Mouse (Mus musculus) kidney, postnatal 0 days (tissue): ENCODE results near the gene Prr22. TPM values are rescaled to one million over a fixed set of nuclear protein-coding genes. Genes with fewer than 3 reads are reported as not detected.

ENCODE experiments used
- ATAC-seq: fragments of 200-750 bp; cut with Nextera tagmentation; replicated peaks from 2 replicates; pipeline ENCODE4 v1.8.0; 2017; ENCODE audit warnings: low read depth, moderate number of reproducible peaks, moderate TSS enrichment, moderate library complexity; ENCODE audit not compliant: low FRiP score
- DNase-seq: peaks from one replicate; pipeline ENCODE4 v3.0.0-alpha.2; 2016; ENCODE audit warnings: low spot score
- H3K27ac ChIP-seq: fragments of 300-500 bp; sonication (generic); 2 replicates; pipeline ENCODE4 v1.5.1; 2014; ENCODE audit warnings: mild to moderate bottlenecking
- H3K27me3 ChIP-seq: fragments of 300-500 bp; sonication (generic); 2 replicates; pipeline ENCODE4 v1.6.1; 2014; ENCODE audit warnings: low read length, mixed read lengths; ENCODE audit not compliant: insufficient read depth
- H3K36me3 ChIP-seq: fragments of 300-500 bp; sonication (generic); 2 replicates; pipeline ENCODE4 v1.6.1; 2014; ENCODE audit warnings: low read length, mixed read lengths; ENCODE audit not compliant: insufficient read depth
- H3K4me1 ChIP-seq: fragments of 300-500 bp; sonication (generic); replicated peaks from 2 replicates; pipeline ENCODE4 v1.6.1; 2014; ENCODE audit warnings: antibody characterized with exemption, low read length, mixed read lengths; ENCODE audit not compliant: insufficient read depth
- H3K4me2 ChIP-seq: fragments of 300-500 bp; sonication (generic); 2 replicates; pipeline ENCODE4 v1.6.1; 2014; ENCODE audit warnings: mild to moderate bottlenecking, low read length, moderate library complexity, mixed read lengths
- H3K4me3 ChIP-seq: fragments of 300-500 bp; sonication (generic); replicated peaks from 2 replicates; pipeline ENCODE4 v1.5.1; 2014; ENCODE audit warnings: low read depth, low read length
- H3K9ac ChIP-seq: fragments of 300-500 bp; sonication (generic); 2 replicates; pipeline ENCODE4 v1.6.1; 2014; ENCODE audit warnings: low read depth, low read length
- H3K9me3 ChIP-seq: fragments of 300-500 bp; sonication (generic); replicated peaks from 2 replicates; pipeline ENCODE4 v1.6.1; 2016; ENCODE audit warnings: low read length, inconsistent platforms, mixed read lengths
- CTCF ChIP-seq: IDR thresholded peaks from 2 replicates; pipeline ENCODE4 v1.5.1; 2016; ENCODE audit warnings: antibody characterized with exemption, low read depth, mild to moderate bottlenecking, moderate library complexity
- WGBS: fragments of 180-500 bp; shearing (Covaris S2); extraction: QIAGEN DNeasy Blood & Tissue Kit; methylation state at CpG from one replicate; pipeline ENCODE4 v1.1.7; 2014; 5-methylcytosine and 5-hydroxymethylcytosine counted together
- polyA plus RNA-seq: library from polyadenylated mRNA; unstranded; fragments of >200 nt; fragmentation: Nextera tagmentation; extraction: Ambion mirVana; gene quantifications from 2 replicates; pipeline ENCODE4 v1.2.1, GENCODE M21; 2015

Gene Prr22
- polyA plus RNA-seq, 1 experiment from 2014 or later: 0.71 TPM

GRCm38 (mm10) chr17:56764474-56765354, 5.3 kb upstream of the Prr22 start, which contains the start of gene Dus3l:
Gene Dus3l (plus strand): TSS chr17:56764757.
- DNase-seq (peak; percentile 97), ATAC-seq (peak; percentile 79)
- peak within 1 kb of the TSS; percentile 81 for H3K4me3 ChIP-seq
- H3K9me3 ChIP-seq: no peaks in the 10 kb centered on the region
- H3K4me1 ChIP-seq: peaks cover 19% of the 10 kb centered on the region
- peak within 1 kb of the TSS; percentile 86 for H3K9ac ChIP-seq
- H3K27me3 ChIP-seq: no peaks in the 10 kb centered on the region
- TF ChIP-seq CTCF: no peak
- peak within 1 kb of the TSS; percentile 74 for H3K4me2 ChIP-seq
- WGBS: 1% methylated on average over 58 of the region's 58 CpGs
- peaks cover 23% of the 10 kb centered on the region for H3K36me3 ChIP-seq
- peak within 1 kb of the TSS; percentile 97 for H3K27ac ChIP-seq

- Histone ChIP-seq H3K27ac (0 out of 2 replicates have a peak overlapping the region, but pooled peaks have one; percentile 97), H3K27me3 (no peaks in the 10 kb centered on the region), H3K9me3 (no peaks in the 10 kb centered on the region), H3K4me3 (peak overlapping the region; percentile 81), H3K9ac (peak overlapping the region; percentile 86), H3K36me3 (peaks cover 23% of the 10 kb centered on the region), H3K4me2 (peak overlapping the region; percentile 74), H3K4me1 (peaks cover 19% of the 10 kb centered on the region)
- DNase-seq: no peak
- WGBS: 62% methylated on average over 12 of the region's 12 CpGs
- no peak for ATAC-seq
- TF ChIP-seq CTCF: no peak
These were observed 4.6 kb upstream of the Prr22 start for GRCm38 (mm10) chr17:56765431-56765830.

- no peak overlapping the region for H3K4me3 ChIP-seq
- ATAC-seq: no peak
- WGBS: 96% methylated on average over 27 of the region's 27 CpGs
- H3K9ac ChIP-seq: no peak overlapping the region
- no peak overlapping the region for H3K4me2 ChIP-seq
- H3K4me1 ChIP-seq: peaks cover 15% of the 10 kb centered on the region
- no peak overlapping the region for H3K27ac ChIP-seq
- no peak for DNase-seq
- H3K27me3 ChIP-seq: no peaks in the 10 kb centered on the region
- no peaks in the 10 kb centered on the region for H3K9me3 ChIP-seq
- no peak for TF ChIP-seq CTCF
- peaks cover 27% of the 10 kb centered on the region for H3K36me3 ChIP-seq
These were observed 3.2 kb upstream of the Prr22 start for GRCm38 (mm10) chr17:56766631-56767405.

GRCm38 (mm10) chr17:56767531-56768135, 2.4 kb upstream of the Prr22 start:
- no peak for TF ChIP-seq CTCF
- Histone ChIP-seq H3K9ac (no peak overlapping the region), H3K27ac (no peak overlapping the region), H3K4me3 (no peak overlapping the region), H3K9me3 (no peaks in the 10 kb centered on the region), H3K4me1 (peaks cover 8% of the 10 kb centered on the region; the same call in 1 of the 2 replicates), H3K36me3 (peaks cover 27% of the 10 kb centered on the region), H3K4me2 (no peak overlapping the region), H3K27me3 (no peaks in the 10 kb centered on the region)
- ATAC-seq: no peak
- WGBS: 95% methylated on average over 29 of the region's 29 CpGs
- no peak for DNase-seq

GRCm38 (mm10) chr17:56768941-56769340, 1.1 kb upstream of the Prr22 start:
- Histone ChIP-seq H3K4me3 (no peak overlapping the region), H3K27ac (no peak overlapping the region), H3K4me1 (peaks cover 6% of the 10 kb centered on the region; the same call in 1 of the 2 replicates), H3K36me3 (peaks cover 27% of the 10 kb centered on the region), H3K9ac (no peak overlapping the region), H3K9me3 (no peaks in the 10 kb centered on the region), H3K27me3 (no peaks in the 10 kb centered on the region), H3K4me2 (no peak overlapping the region)
- DNase-seq (no peak), ATAC-seq (no peak)
- 95% methylated on average over 11 of the region's 11 CpGs for WGBS
- TF ChIP-seq CTCF: no peak

- no peak for DNase-seq
- TF ChIP-seq CTCF: peak; percentile 27; the same call in 1 of the 2 replicates
- Histone ChIP-seq H3K4me2 (no peak overlapping the region), H3K27ac (no peak overlapping the region), H3K4me1 (no peaks in the 10 kb centered on the region), H3K36me3 (no peaks in the 10 kb centered on the region), H3K9me3 (no peaks in the 10 kb centered on the region), H3K4me3 (no peak overlapping the region), H3K27me3 (no peaks in the 10 kb centered on the region), H3K9ac (no peak overlapping the region)
- WGBS: 87% methylated on average over 11 of the region's 11 CpGs
- no peak for ATAC-seq
These were observed 7.5 kb downstream of the Prr22 start for GRCm38 (mm10) chr17:56777568-56777967.
